Comparison of ENCODE assay signal across 22 mouse cellular contexts in genomic region chr12:3606202-3606601, GRCm38 (mm10). TPM values are rescaled to one million over a fixed set of nuclear protein-coding genes. Genes with fewer than 3 reads are reported as not detected.
DNase-seq lines count a peak whose midpoint lies in the region; ATAC-seq and TF ChIP-seq lines count a peak whose summit lies in the region.
"Had no signal": no experiment of that assay in that cellular context is flagged by ENCODE, and none has a peak within 500 bp of the region (broad histone marks: within the 10 kb centered on the region; RNA-seq: fewer than 3 reads in every experiment).

No protein-coding gene starts in this region.

- TF ChIP-seq POLR2A in ES-Bruce4 (IDR thresholded peaks at IDR 0.05; ENCODE audit: insufficient read depth, low read length): no peak

- H3K36me3 ChIP-seq in ES-Bruce4 (ENCODE audit: control insufficient read depth, insufficient read depth, low read length, poor library complexity, severe bottlenecking): no peaks in the 10 kb centered on the region; the same call in none of the 2 replicates
- no peaks in the 10 kb centered on the region for H3K36me3 ChIP-seq in ES-E14 (ENCODE audit: control insufficient read depth, insufficient read depth, low read length, poor library complexity, severe bottlenecking)
- H3K36me3 ChIP-seq in midbrain, postnatal 0 days (ENCODE audit: insufficient read depth, low read length): 0 out of 2 replicates have a peak, but pooled peaks cover 3% of the 10 kb centered on the region
- H3K36me3 ChIP-seq: embryonic facial prominence, embryonic 12.5 days; forebrain, embryonic 15.5 days had no signal

- TF ChIP-seq EP300 in ES-Bruce4 (IDR thresholded peaks at IDR 0.05; ENCODE audit: insufficient read depth, low read depth, low read length): no peak

- H3K27ac ChIP-seq in ES-Bruce4 (ENCODE audit: insufficient read depth, low read length) (peak overlapping the region; percentile 89), ES-E14 (ENCODE audit: insufficient read depth, low read depth, low read length, poor library complexity, severe bottlenecking) (peak overlapping the region; percentile 95)
- no peak overlapping the region for H3K27ac ChIP-seq in midbrain, postnatal 0 days (ENCODE audit: low read depth, low read length)
- H3K27ac ChIP-seq: embryonic facial prominence, embryonic 10.5 days; embryonic facial prominence, embryonic 12.5 days; forebrain, embryonic 13.5 days; forebrain, embryonic 15.5 days had no signal

- no peaks in the 10 kb centered on the region for H3K9me3 ChIP-seq in ES-Bruce4 (replicated peaks; ENCODE audit: control insufficient read depth, insufficient read depth, low read length, poor library complexity, severe bottlenecking)
- H3K9me3 ChIP-seq in ES-E14 (ENCODE audit: control insufficient read depth, insufficient read depth, low read depth, low read length): no peaks in the 10 kb centered on the region
- H3K9me3 ChIP-seq in midbrain, postnatal 0 days (ENCODE audit: low read length): no peaks in the 10 kb centered on the region
- H3K9me3 ChIP-seq: embryonic facial prominence, embryonic 10.5 days; embryonic facial prominence, embryonic 12.5 days; forebrain, embryonic 13.5 days; forebrain, embryonic 15.5 days had no signal

- 0 out of 2 replicates have a peak, but pooled peaks have one; percentile 27 for ATAC-seq in granulocyte monocyte progenitor cell, adult 5-6 weeks (replicated peaks; ENCODE audit: poor library complexity, severe bottlenecking)
- no peak for ATAC-seq in midbrain, postnatal 0 days (ENCODE audit: low FRiP score)
- ATAC-seq: activated CD4-positive, CD25-positive, alpha-beta regulatory T cell, adult 4 months; forebrain, embryonic 13.5 days; forebrain, embryonic 15.5 days; forebrain, postnatal 0 days had no signal

- WGBS in midbrain, postnatal 0 days: 78% methylated on average over 7 of the region's 7 CpGs

- in situ Hi-C loops in ES-E14 (cut with MboI; ENCODE audit: low sequenced_read_pairs in 2 of 2, unreplicated experiment in 2 of 2): no loop called here

- no peak overlapping the region for H3K4me2 ChIP-seq in midbrain, postnatal 0 days (ENCODE audit: low read depth, low read length, poor library complexity, severe bottlenecking)
- H3K4me2 ChIP-seq: embryonic facial prominence, embryonic 12.5 days; forebrain, embryonic 13.5 days; forebrain, embryonic 15.5 days had no signal

- no peak overlapping the region for H3K9ac ChIP-seq in ES-Bruce4 (ENCODE audit: low read depth, poor library complexity, severe bottlenecking)
- H3K9ac ChIP-seq in ES-E14 (ENCODE audit: insufficient read depth, low read depth, low read length, poor library complexity, severe bottlenecking): no peak overlapping the region
- no peak overlapping the region for H3K9ac ChIP-seq in midbrain, postnatal 0 days (replicated peaks; ENCODE audit: low read length, poor library complexity, severe bottlenecking)
- H3K9ac ChIP-seq: embryonic facial prominence, embryonic 12.5 days; forebrain, embryonic 13.5 days; forebrain, embryonic 15.5 days; forebrain, postnatal 0 days had no signal

- H3K4me3 ChIP-seq in ES-Bruce4 (ENCODE audit: low read depth, low read length): peak overlapping the region; percentile 3; the same call in 1 of the 2 replicates
- H3K4me3 ChIP-seq in ES-E14 (ENCODE audit: insufficient read depth in 1 of 2, low read depth in 1 of 2, low read length in 2 of 2, poor library complexity in 1 of 2, severe bottlenecking in 1 of 2): peak overlapping the region in 1 of 2 experiments; percentile 12; a peak in 1 of 4 replicates
- no peak overlapping the region for H3K4me3 ChIP-seq in midbrain, postnatal 0 days (ENCODE audit: low read depth, low read length)
- H3K4me3 ChIP-seq: embryonic facial prominence, embryonic 10.5 days; embryonic facial prominence, embryonic 12.5 days; forebrain, embryonic 13.5 days; forebrain, embryonic 15.5 days had no signal

- no peaks in the 10 kb centered on the region for H3K27me3 ChIP-seq in ES-Bruce4 (ENCODE audit: control insufficient read depth, insufficient read depth, low read length, poor library complexity, severe bottlenecking)
- no peaks in the 10 kb centered on the region for H3K27me3 ChIP-seq in midbrain, postnatal 0 days (ENCODE audit: insufficient read depth, low read length)
- H3K27me3 ChIP-seq: embryonic facial prominence, embryonic 12.5 days; forebrain, embryonic 13.5 days; forebrain, embryonic 15.5 days had no signal

- intact Hi-C loops in heart, postnatal 36 days (cut with DNase I): no loop called here

- peak; percentile 56 for DNase-seq in ES-E14 (ENCODE audit: low read depth, low spot score)
- DNase-seq in WW6 (ENCODE audit: low read depth, low spot score): peak; percentile 43
- no peak for DNase-seq in cerebellum, postnatal 4 days (ENCODE audit: low spot score in 2 of 2)
- no peak for DNase-seq in heart, postnatal 36 days
- DNase-seq in adrenal gland, postnatal 36 days: no peak
- no peak for DNase-seq in midbrain, postnatal 0 days (ENCODE audit: low spot score)
- DNase-seq: adrenal gland, adult 8-10 months; adrenal gland, postnatal 14 days; cerebellum, adult 11 months; cerebellum, adult 18-20 months; cerebellum, adult 8-10 months; cerebellum, adult 9-11 months; cerebellum, postnatal 14 days; cerebellum, postnatal 36 days; forebrain, postnatal 0 days had no signal

- peaks cover 7% of the 10 kb centered on the region for H3K4me1 ChIP-seq in ES-Bruce4 (ENCODE audit: control insufficient read depth, insufficient read depth, low read length)
- peaks cover 8 to 31% of the 10 kb centered on the region in 2 experiments for H3K4me1 ChIP-seq in ES-E14 (ENCODE audit: control insufficient read depth in 2 of 2, insufficient read depth in 2 of 2, low read length in 2 of 2, poor library complexity in 1 of 2)
- H3K4me1 ChIP-seq in midbrain, postnatal 0 days (ENCODE audit: insufficient read depth, low read length): no peaks in the 10 kb centered on the region
- H3K4me1 ChIP-seq: embryonic facial prominence, embryonic 12.5 days; forebrain, embryonic 13.5 days; forebrain, embryonic 15.5 days had no signal

- no peak for TF ChIP-seq CTCF in ES-Bruce4 (IDR thresholded peaks at IDR 0.05; ENCODE audit: low read depth, low read length)
- TF ChIP-seq CTCF in midbrain, postnatal 0 days (IDR thresholded peaks at IDR 0.05): no peak

TF ChIP-seq in ES-E14, 5 proteins besides CTCF, POLR2A, EP300 and RAD21:
- TF ChIP-seq ZNF384 (IDR thresholded peaks at IDR 0.05; ENCODE audit: low read depth, low read length) (no peak), CHD2 (IDR thresholded peaks at IDR 0.05; ENCODE audit: low read depth, low read length) (peak; percentile 69)

RNA-seq across cellular contexts. Expression of gene Dtnb, which starts 34.0 kb away (rescaled TPM):
- 56.0 and 62.1 TPM in 2 replicates for polyA plus RNA-seq in ES-Bruce4 (2011; ENCODE audit: insufficient read depth, insufficient read length, low read depth, missing spikeins)
- 31.2 and 39.6 TPM in 2 replicates for total RNA-seq in ES-E14 (2012; rRNA removed)
- 14.2 and 27.7 TPM in 2 replicates for total RNA-seq in granulocyte monocyte progenitor cell, adult 5-6 weeks (2014; fragmentation: Nextera tagmentation)
- total RNA-seq in granulocyte monocyte progenitor cell, adult 5-6 weeks (2017): 8.9 and 14.3 TPM in 2 replicates
- 1 to 10 TPM; 5.8 to 6.7 TPM for total RNA-seq in heart, postnatal 36 days (2021)
- total RNA-seq in adrenal gland, postnatal 36 days (2021): 10 to 100 TPM; 30.1 to 43.3 TPM
- 57.3 and 58.1 TPM in 2 replicates for total RNA-seq in midbrain, postnatal 0 days (2014; rRNA removed)
- 51.5 and 52.0 TPM in 2 replicates for polyA plus RNA-seq in midbrain, postnatal 0 days (2015; fragmentation: Nextera tagmentation; extraction: Ambion mirVana)

Comparison
In these comparisons a context has a peak if more than half of its experiments do, and no peak if none do; other contexts are left out.
1. DNase-seq: peak in ES-E14 (single experiment) and WW6 (single experiment); none in cerebellum, postnatal 4 days (0 of 2), heart, postnatal 36 days (0 of 2), adrenal gland, postnatal 36 days (0 of 2) and midbrain, postnatal 0 days (single experiment).